Mouse (Mus musculus): ENCODE measurements at regions not wholly inside any gene's neighbourhood (a gene's known extent, or its start where the extent isn't known, plus 50 kb on each side); places are given as distances from the start of the nearest gene placed in this dataset.
"Not testable (repeated sequence)": the region's sequence is repeated elsewhere in the genome, so short reads cannot be mapped to it uniquely, and the experiment has no call there.

GRCm38 (mm10) chr14:53654669-53655068 lies 599.2 kb downstream of the Dad1 start:
- H3K27me3 ChIP-seq; H3K27ac ChIP-seq; H3K9ac ChIP-seq; H3K4me1 ChIP-seq; H3K4me2 ChIP-seq (replicated peaks); H3K36me3 ChIP-seq; ATAC-seq (ENCODE audit: low FRiP score, low read depth); H3K9me3 ChIP-seq; H3K4me3 ChIP-seq: not testable (repeated sequence)
- WGBS, result 90% methylated on average over 3 of the region's 3 CpGs

- ATAC-seq (ENCODE audit: low FRiP score, low read depth); H3K9ac ChIP-seq; H3K27me3 ChIP-seq; H3K4me2 ChIP-seq (replicated peaks); H3K36me3 ChIP-seq; H3K4me1 ChIP-seq; H3K4me3 ChIP-seq; H3K9me3 ChIP-seq; H3K27ac ChIP-seq: not testable (repeated sequence)
- WGBS, result 55% methylated on average over 5 of the region's 5 CpGs
Observed at GRCm38 (mm10) chr14:53651061-53651460, 602.8 kb downstream of the Dad1 start.

- not testable (repeated sequence) for ATAC-seq (ENCODE audit: low FRiP score, low read depth); H3K9ac ChIP-seq; H3K4me2 ChIP-seq (replicated peaks); H3K4me3 ChIP-seq; H3K27me3 ChIP-seq; H3K4me1 ChIP-seq; H3K27ac ChIP-seq; H3K36me3 ChIP-seq; H3K9me3 ChIP-seq
- WGBS, result 79% methylated on average over 2 of the region's 2 CpGs
Observed at GRCm38 (mm10) chr14:53649189-53649588, 604.7 kb downstream of the Dad1 start.

DNA sequence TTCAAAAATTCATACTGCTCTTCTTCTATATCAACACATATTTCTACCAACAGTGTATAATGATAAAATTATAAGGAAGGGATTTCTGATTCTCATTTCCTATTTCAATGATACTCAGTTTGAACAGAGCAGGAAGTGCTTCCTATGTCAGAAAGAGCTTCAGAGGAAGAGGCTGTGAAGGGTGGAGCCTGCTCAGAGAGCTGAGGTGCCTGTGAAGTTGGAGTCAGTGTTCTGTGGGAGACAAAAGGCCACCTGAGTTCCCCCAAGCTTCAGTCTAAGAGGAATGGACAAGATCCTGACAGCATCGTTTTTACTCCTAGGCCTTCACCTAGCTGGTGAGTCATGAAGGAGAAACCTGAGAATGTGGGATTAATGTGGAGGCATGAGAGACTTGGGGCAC lies 613.5 kb downstream of the Dad1 start:
- H3K4me1 ChIP-seq; H3K36me3 ChIP-seq; H3K9ac ChIP-seq; ATAC-seq (ENCODE audit: low FRiP score, low read depth); H3K4me3 ChIP-seq; H3K27me3 ChIP-seq; H3K9me3 ChIP-seq; H3K4me2 ChIP-seq (replicated peaks); H3K27ac ChIP-seq: not testable (repeated sequence)
- 58% methylated on average over 1 of the region's 1 CpGs for WGBS

- H3K4me3 ChIP-seq; H3K27ac ChIP-seq; H3K4me1 ChIP-seq; H3K36me3 ChIP-seq; ATAC-seq (ENCODE audit: low FRiP score, low read depth); H3K4me2 ChIP-seq (replicated peaks); H3K27me3 ChIP-seq; H3K9ac ChIP-seq; H3K9me3 ChIP-seq: not testable (repeated sequence)
- WGBS, result 83% methylated on average over 1 of the region's 1 CpGs
Observed at GRCm38 (mm10) chr14:53637664-53638063, 616.2 kb downstream of the Dad1 start.

- not testable (repeated sequence) for H3K9ac ChIP-seq; H3K36me3 ChIP-seq; H3K27ac ChIP-seq; H3K4me1 ChIP-seq; H3K4me2 ChIP-seq (replicated peaks); ATAC-seq (ENCODE audit: low FRiP score, low read depth); H3K27me3 ChIP-seq; H3K4me3 ChIP-seq; H3K9me3 ChIP-seq
- 52% methylated on average over 7 of the region's 7 CpGs for WGBS
Observed at GRCm38 (mm10) chr14:53635206-53635605, 618.7 kb downstream of the Dad1 start.

- H3K36me3 ChIP-seq; H3K27me3 ChIP-seq; H3K27ac ChIP-seq; H3K4me2 ChIP-seq (replicated peaks); H3K9ac ChIP-seq; H3K4me3 ChIP-seq; ATAC-seq (ENCODE audit: low FRiP score, low read depth); H3K9me3 ChIP-seq; H3K4me1 ChIP-seq: not testable (repeated sequence)
- WGBS, result 48% methylated on average over 5 of the region's 5 CpGs
Observed at GRCm38 (mm10) chr14:53634320-53634979, 619.5 kb downstream of the Dad1 start.

DNA sequence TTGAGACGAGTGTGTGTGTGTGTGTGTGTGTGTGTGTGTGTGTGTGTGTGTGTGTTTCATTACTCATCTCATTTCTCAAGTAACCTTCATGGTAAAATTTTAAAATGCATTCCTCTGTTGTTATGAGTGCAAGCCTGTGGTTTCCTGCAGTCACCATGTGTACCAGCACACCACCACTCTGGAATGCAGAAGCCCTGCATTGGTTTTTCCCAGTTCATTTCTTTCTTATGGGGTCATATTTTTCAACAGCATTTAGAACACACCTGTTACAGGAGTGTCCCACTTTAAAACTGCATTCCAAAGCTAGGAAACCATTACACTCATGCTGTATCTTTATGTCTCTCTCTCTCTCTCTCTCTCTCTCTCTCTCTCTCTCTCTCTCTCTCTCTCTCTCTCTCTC lies 620.2 kb downstream of the Dad1 start:
- H3K9ac ChIP-seq; H3K27me3 ChIP-seq; H3K4me1 ChIP-seq; H3K27ac ChIP-seq; H3K4me2 ChIP-seq (replicated peaks); H3K9me3 ChIP-seq; H3K4me3 ChIP-seq; ATAC-seq (ENCODE audit: low FRiP score, low read depth); H3K36me3 ChIP-seq: not testable (repeated sequence)
- WGBS, result 50% methylated on average over 1 of the region's 1 CpGs

- H3K9ac ChIP-seq; H3K27ac ChIP-seq; H3K4me3 ChIP-seq; H3K4me1 ChIP-seq; ATAC-seq (ENCODE audit: low FRiP score, low read depth); H3K4me2 ChIP-seq (replicated peaks); H3K27me3 ChIP-seq; H3K9me3 ChIP-seq; H3K36me3 ChIP-seq: not testable (repeated sequence)
- 59% methylated on average over 4 of the region's 4 CpGs for WGBS
Observed at GRCm38 (mm10) chr14:53621376-53621775, 632.5 kb downstream of the Dad1 start.

DNA sequence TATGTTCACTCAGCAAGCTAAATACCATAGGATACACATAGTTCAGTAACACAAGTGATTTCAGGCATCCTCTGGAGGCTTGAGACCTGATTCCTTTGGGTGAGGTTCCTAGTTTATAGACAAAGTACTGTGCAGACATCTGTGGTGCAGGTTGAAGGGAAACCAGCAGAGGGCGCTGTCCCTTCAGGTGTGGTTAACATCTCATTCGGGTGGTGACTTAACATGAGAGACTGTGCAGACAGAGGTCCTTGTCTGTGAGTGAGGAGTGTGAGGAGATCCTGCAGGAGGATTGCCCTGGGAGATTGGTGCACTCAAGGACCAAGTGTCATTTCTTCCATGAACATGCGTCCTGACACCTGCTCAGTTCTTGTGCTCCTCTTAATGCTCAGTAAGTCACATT lies 637.8 kb downstream of the Dad1 start:
- not testable (repeated sequence) for H3K4me3 ChIP-seq; H3K36me3 ChIP-seq; H3K9me3 ChIP-seq; H3K4me1 ChIP-seq; H3K27me3 ChIP-seq; ATAC-seq (ENCODE audit: low FRiP score, low read depth); H3K9ac ChIP-seq; H3K27ac ChIP-seq; H3K4me2 ChIP-seq (replicated peaks)
- WGBS, result 49% methylated on average over 3 of the region's 3 CpGs

DNA sequence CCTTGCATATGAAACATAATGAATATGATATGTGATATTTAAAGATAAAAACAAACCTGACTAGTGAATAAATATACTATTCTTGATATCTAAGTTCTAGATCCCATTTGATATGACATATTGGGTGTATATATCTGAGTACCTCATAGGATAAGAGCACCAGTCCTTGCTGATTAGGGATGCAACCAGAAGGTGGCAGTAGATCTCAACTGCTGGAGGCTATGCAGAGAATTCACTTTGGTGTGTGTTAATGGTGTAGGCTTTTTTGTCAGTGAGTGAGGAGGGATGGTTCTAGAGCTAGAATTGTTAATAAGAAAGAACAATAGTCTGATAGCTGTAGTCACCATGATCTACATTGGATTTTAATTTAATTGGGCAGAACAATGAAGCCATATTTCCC lies 639.6 kb downstream of the Dad1 start:
- Histone ChIP-seq H3K4me1 (no peaks in the 10 kb centered on the region), H3K4me3 (no peak overlapping the region), H3K4me2 (replicated peaks) (no peak overlapping the region)

DNA sequence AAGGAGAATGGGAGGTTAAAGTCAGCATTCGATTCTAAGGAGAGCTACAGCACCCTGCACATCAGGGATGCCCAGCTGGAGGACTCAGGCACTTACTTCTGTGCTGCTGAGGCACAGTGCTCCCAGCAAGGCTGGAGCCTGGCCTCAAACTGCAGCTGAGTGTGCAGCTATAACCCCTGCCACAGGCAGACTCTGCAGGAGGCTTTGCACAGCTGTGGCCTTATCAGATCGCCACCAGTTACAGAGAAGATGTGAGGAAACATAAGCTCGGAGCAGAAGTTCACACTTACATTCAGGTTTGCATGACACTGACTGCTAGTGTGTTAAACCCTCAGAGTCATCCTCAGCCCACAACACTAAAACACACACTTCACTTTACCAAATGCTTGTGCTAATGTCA lies 654.6 kb downstream of the Dad1 start:
- H3K27me3 ChIP-seq; H3K4me2 ChIP-seq (replicated peaks); H3K4me3 ChIP-seq; H3K27ac ChIP-seq; H3K4me1 ChIP-seq; H3K9me3 ChIP-seq; ATAC-seq (ENCODE audit: low FRiP score, low read depth); H3K9ac ChIP-seq; H3K36me3 ChIP-seq: not testable (repeated sequence)
- 53% methylated on average over 3 of the region's 3 CpGs for WGBS

More for the DNA sequence above, 639.6 kb downstream of the Dad1 start:
- H3K9ac ChIP-seq, result no peak overlapping the region
- H3K27me3 ChIP-seq, result no peaks in the 10 kb centered on the region
- no peak overlapping the region for H3K27ac ChIP-seq
- H3K9me3 ChIP-seq, result no peaks in the 10 kb centered on the region
- no peaks in the 10 kb centered on the region for H3K36me3 ChIP-seq
- no peak for ATAC-seq (ENCODE audit: low FRiP score, low read depth)

DNA sequence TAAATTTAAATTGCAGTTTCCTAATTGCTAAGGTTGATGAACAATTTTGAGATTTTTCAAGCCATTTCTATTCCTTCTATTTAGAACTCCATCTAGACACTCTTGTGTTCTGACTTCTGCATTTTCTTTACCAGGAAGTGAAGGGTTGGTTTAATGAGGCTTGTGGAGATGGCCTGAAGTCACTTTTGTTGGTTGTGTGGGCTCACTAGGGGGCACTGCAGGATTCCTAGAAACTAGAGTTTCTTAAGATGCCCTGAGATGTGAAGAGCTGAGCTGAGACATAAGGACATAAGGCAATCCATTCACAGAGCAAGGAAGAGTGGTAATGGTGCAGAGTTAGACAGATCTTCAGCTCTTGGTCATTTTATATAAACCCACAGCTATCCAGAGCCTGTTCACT lies 656.6 kb downstream of the Dad1 start:
- H3K27me3 ChIP-seq; H3K9me3 ChIP-seq; H3K9ac ChIP-seq; H3K36me3 ChIP-seq; H3K27ac ChIP-seq; H3K4me2 ChIP-seq (replicated peaks); H3K4me3 ChIP-seq; ATAC-seq (ENCODE audit: low FRiP score, low read depth); H3K4me1 ChIP-seq: not testable (repeated sequence)

Data from limb, embryonic 13.5 days (tissue).